Mouse (Mus musculus) cerebellum, adult 2 months (tissue): ENCODE results near the gene Adat1.
A peak's percentile ranks its signal among the peaks of the same experiment; 100 is the strongest.

Experiments used
- CTCF ChIP-seq: fragments of 200-500 bp; IDR thresholded peaks from 2 replicates; pipeline ENCODE4 v1.5.1; 2011; ENCODE audit warnings: low read depth, mild to moderate bottlenecking, control low read depth, low read length, moderate library complexity, borderline replicate concordance; ENCODE audit not compliant: insufficient read depth
- POLR2A ChIP-seq: fragments of 200-500 bp; IDR thresholded peaks from 2 replicates; pipeline ENCODE4 v1.6.1; 2011; ENCODE audit warnings: low read length, control low read depth, borderline replicate concordance; ENCODE audit not compliant: insufficient read depth

- TF ChIP-seq POLR2A: peak; percentile 99
- no peak for TF ChIP-seq CTCF
Measured at GRCm38 (mm10) chr8:112010997-112011815, 19.1 kb upstream of the Adat1 start, which contains the start of the genes Kars and Terf2ip.
